Mouse (Mus musculus): ENCODE results near the gene Uck2. TPM values are rescaled to one million over a fixed set of nuclear protein-coding genes. Genes with fewer than 3 reads are reported as not detected.

Gene Uck2
- polyA plus RNA-seq, 1 experiment from 2014 or later: 52.5 TPM

- Histone ChIP-seq H3K9ac (peak overlapping the region; percentile 88; the same call in 1 of the 2 replicates), H3K27me3 (no peaks in the 10 kb centered on the region), H3K4me2 (peak overlapping the region; percentile 86), H3K36me3 (no peaks in the 10 kb centered on the region), H3K4me3 (peak overlapping the region; percentile 90), H3K4me1 (replicated peaks) (peaks cover 26% of the 10 kb centered on the region), H3K27ac (replicated peaks) (peak overlapping the region; percentile 97; the same call in 1 of the 2 replicates), H3K9me3 (no peaks in the 10 kb centered on the region)
- WGBS: 48% methylated on average over 5 of the region's 5 CpGs
- no peak for ATAC-seq (ENCODE audit: low FRiP score, low read depth)
Measured at GRCm38 (mm10) chr1:167282768-167283167, 2.4 kb downstream of the Uck2 start.

- ATAC-seq (ENCODE audit: low FRiP score, low read depth): no peak
- Histone ChIP-seq H3K4me1 (replicated peaks) (peaks cover 26% of the 10 kb centered on the region), H3K4me2 (peak overlapping the region; percentile 86), H3K36me3 (no peaks in the 10 kb centered on the region), H3K27me3 (no peaks in the 10 kb centered on the region), H3K9ac (no peak overlapping the region), H3K9me3 (no peaks in the 10 kb centered on the region), H3K4me3 (peak overlapping the region; percentile 8), H3K27ac (replicated peaks) (no peak overlapping the region)
- WGBS: 28% methylated on average over 3 of the region's 3 CpGs
Measured at GRCm38 (mm10) chr1:167282112-167282511, 3.0 kb downstream of the Uck2 start.

- no peak for ATAC-seq (ENCODE audit: low FRiP score, low read depth)
- H3K27ac ChIP-seq (replicated peaks): no peak overlapping the region
- H3K9ac ChIP-seq: no peak overlapping the region
- no peaks in the 10 kb centered on the region for H3K9me3 ChIP-seq
- no peak overlapping the region for H3K4me2 ChIP-seq
- 88% methylated on average over 10 of the region's 10 CpGs for WGBS
- peaks cover 18% of the 10 kb centered on the region for H3K4me1 ChIP-seq (replicated peaks)
- no peaks in the 10 kb centered on the region for H3K27me3 ChIP-seq
- no peaks in the 10 kb centered on the region for H3K36me3 ChIP-seq
- H3K4me3 ChIP-seq: no peak overlapping the region
Measured at GRCm38 (mm10) chr1:167280061-167280460, 5.1 kb downstream of the Uck2 start.

DNA sequence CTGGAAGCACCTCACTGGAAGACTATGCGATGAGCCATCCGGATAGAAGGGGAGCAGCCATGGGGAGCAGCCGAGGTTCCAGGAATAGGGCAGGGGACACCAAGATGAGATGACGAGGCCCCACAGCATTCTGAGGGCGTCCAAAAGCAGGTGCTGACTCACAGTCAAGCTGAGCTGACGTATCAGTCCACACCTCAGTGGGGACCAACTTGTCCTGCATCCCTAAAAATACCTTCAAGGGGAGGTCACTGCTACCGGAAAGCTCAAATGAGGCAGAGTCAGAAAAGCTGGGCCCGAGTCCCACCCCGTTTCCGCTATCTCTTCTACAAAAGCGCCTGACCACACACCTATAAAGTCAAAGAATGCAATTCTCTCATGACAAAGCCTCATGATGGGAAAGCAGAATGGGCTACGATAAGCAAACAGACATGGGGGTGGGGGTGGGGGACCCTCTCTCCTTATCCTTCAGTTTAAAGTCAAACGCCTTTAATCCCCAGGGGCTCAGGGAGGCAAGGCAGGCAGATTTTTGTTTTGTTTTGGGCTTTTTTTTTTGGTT, 5.9 kb downstream of the Uck2 start:
- no peak overlapping the region for H3K4me3 ChIP-seq
- H3K36me3 ChIP-seq: no peaks in the 10 kb centered on the region
- WGBS: 77% methylated on average over 13 of the region's 13 CpGs
- H3K4me2 ChIP-seq: no peak overlapping the region
- H3K27me3 ChIP-seq: no peaks in the 10 kb centered on the region
- no peak overlapping the region for H3K9ac ChIP-seq
- no peak for ATAC-seq (ENCODE audit: low FRiP score, low read depth)
- peaks cover 18% of the 10 kb centered on the region for H3K4me1 ChIP-seq (replicated peaks)
- no peaks in the 10 kb centered on the region for H3K9me3 ChIP-seq
- no peak overlapping the region for H3K27ac ChIP-seq (replicated peaks)

DNA sequence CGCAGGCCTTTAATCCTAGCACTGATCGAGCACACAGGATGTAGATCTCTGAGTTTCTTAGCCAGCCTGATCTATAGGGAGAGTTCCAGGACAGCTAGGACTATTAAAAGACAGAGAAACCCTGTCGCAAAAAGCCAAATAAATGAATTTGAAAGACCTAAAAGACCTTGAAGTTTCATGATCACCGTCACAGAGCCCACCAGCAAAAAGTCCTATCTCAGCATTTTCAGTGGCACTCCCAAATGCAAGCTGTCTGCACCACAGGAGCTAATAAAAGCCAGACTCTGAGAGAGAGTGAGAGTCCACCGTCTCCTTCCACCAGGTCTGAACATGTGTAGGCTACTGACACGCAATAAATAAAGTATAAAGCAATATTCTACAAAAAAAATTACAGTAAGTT, 6.7 kb downstream of the Uck2 start:
- Histone ChIP-seq H3K4me1 (replicated peaks) (peaks cover 27% of the 10 kb centered on the region), H3K27ac (replicated peaks) (no peak overlapping the region), H3K36me3 (no peaks in the 10 kb centered on the region), H3K9ac (no peak overlapping the region), H3K9me3 (no peaks in the 10 kb centered on the region), H3K27me3 (no peaks in the 10 kb centered on the region), H3K4me2 (no peak overlapping the region), H3K4me3 (no peak overlapping the region)
- WGBS: 74% methylated on average over 6 of the region's 6 CpGs
- ATAC-seq (ENCODE audit: low FRiP score, low read depth): no peak

- Histone ChIP-seq H3K36me3 (no peaks in the 10 kb centered on the region), H3K27ac (replicated peaks) (no peak overlapping the region), H3K4me3 (no peak overlapping the region), H3K9ac (no peak overlapping the region), H3K4me2 (no peak overlapping the region), H3K27me3 (no peaks in the 10 kb centered on the region), H3K9me3 (no peaks in the 10 kb centered on the region), H3K4me1 (replicated peaks) (peaks cover 35% of the 10 kb centered on the region)
- no peak for ATAC-seq (ENCODE audit: low FRiP score, low read depth)
- 86% methylated on average over 12 of the region's 12 CpGs for WGBS
Measured at GRCm38 (mm10) chr1:167274646-167275390, 10.3 kb downstream of the Uck2 start.

GRCm38 (mm10) chr1:167273380-167274163, 11.5 kb downstream of the Uck2 start:
- Histone ChIP-seq H3K9me3 (no peaks in the 10 kb centered on the region), H3K4me1 (replicated peaks) (peaks cover 38% of the 10 kb centered on the region), H3K27ac (replicated peaks) (no peak overlapping the region), H3K4me2 (no peak overlapping the region), H3K9ac (no peak overlapping the region), H3K27me3 (no peaks in the 10 kb centered on the region), H3K4me3 (no peak overlapping the region), H3K36me3 (no peaks in the 10 kb centered on the region)
- ATAC-seq (ENCODE audit: low FRiP score, low read depth): no peak
- WGBS: 63% methylated on average over 14 of the region's 14 CpGs

DNA sequence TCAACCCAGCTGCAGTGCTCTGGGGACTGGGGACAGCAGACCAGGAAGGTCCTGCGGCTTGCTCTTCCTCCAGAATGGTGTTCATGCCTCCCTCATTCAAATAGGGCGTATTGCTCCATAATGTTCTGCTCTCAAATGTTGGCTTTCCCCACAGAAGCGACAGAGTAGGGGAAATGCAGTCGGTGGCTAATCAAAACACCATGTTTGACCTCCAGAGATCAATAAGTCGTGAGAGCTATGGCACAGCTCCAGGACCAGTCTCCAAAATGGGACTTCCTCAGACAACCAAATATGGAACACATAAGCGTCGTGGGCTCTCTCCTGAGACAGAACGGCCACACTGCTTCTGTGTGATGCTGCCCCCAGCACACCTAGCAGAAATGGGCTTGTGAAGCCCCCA, 13.3 kb downstream of the Uck2 start:
- Histone ChIP-seq H3K27me3 (no peaks in the 10 kb centered on the region), H3K9ac (no peak overlapping the region), H3K4me3 (no peak overlapping the region), H3K36me3 (no peaks in the 10 kb centered on the region), H3K4me2 (no peak overlapping the region), H3K9me3 (no peaks in the 10 kb centered on the region), H3K4me1 (replicated peaks) (peaks cover 45% of the 10 kb centered on the region), H3K27ac (replicated peaks) (no peak overlapping the region)
- no peak for ATAC-seq (ENCODE audit: low FRiP score, low read depth)
- WGBS: 52% methylated on average over 8 of the region's 8 CpGs

- Histone ChIP-seq H3K27ac (replicated peaks) (peak overlapping the region; percentile 72; the same call in 1 of the 2 replicates), H3K4me3 (no peak overlapping the region), H3K9ac (no peak overlapping the region), H3K9me3 (no peaks in the 10 kb centered on the region), H3K4me2 (peak overlapping the region; percentile 58), H3K36me3 (no peaks in the 10 kb centered on the region), H3K27me3 (no peaks in the 10 kb centered on the region), H3K4me1 (replicated peaks) (peaks cover 45% of the 10 kb centered on the region)
- WGBS: 49% methylated on average over 4 of the region's 4 CpGs
- no peak for ATAC-seq (ENCODE audit: low FRiP score, low read depth)
Measured at GRCm38 (mm10) chr1:167271304-167271703, 13.8 kb downstream of the Uck2 start.

GRCm38 (mm10) chr1:167270342-167271111, 14.6 kb downstream of the Uck2 start:
- H3K27me3 ChIP-seq: no peaks in the 10 kb centered on the region
- peak overlapping the region; percentile 25 for H3K4me3 ChIP-seq
- peak; percentile 50 for ATAC-seq (ENCODE audit: low FRiP score, low read depth)
- WGBS: 4% methylated on average over 19 of the region's 19 CpGs
- no peaks in the 10 kb centered on the region for H3K9me3 ChIP-seq
- H3K27ac ChIP-seq (replicated peaks): peak overlapping the region; percentile 72
- H3K4me2 ChIP-seq: peak overlapping the region; percentile 58
- H3K36me3 ChIP-seq: no peaks in the 10 kb centered on the region
- H3K9ac ChIP-seq: peak overlapping the region; percentile 16; the same call in 1 of the 2 replicates
- H3K4me1 ChIP-seq (replicated peaks): peaks cover 45% of the 10 kb centered on the region

DNA sequence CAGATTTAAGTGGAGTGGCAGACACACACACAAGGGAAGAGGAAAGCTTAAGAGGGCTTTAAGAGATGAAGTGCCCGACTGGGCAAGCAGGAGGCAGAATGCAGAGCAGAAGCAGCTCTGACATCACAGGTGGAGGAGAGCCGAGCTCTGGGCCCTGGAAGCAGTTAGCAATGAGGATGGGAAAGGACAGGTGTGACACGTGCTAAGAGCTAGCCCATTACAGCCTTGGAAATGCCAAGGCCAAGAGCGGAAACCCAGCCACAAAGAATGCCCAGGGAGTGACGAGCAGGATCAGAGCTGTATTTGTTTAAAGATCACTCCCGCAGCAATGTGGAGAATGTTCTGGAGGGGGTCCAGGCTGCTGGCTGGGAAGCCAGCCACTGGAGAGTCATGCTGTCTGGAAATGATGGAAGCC, 15.3 kb downstream of the Uck2 start:
- 9% methylated on average over 6 of the region's 6 CpGs for WGBS
- Histone ChIP-seq H3K27ac (replicated peaks) (peak overlapping the region; percentile 72), H3K9ac (0 out of 2 replicates have a peak overlapping the region, but pooled peaks have one; percentile 16), H3K4me1 (replicated peaks) (peaks cover 45% of the 10 kb centered on the region), H3K27me3 (no peaks in the 10 kb centered on the region), H3K9me3 (no peaks in the 10 kb centered on the region), H3K36me3 (no peaks in the 10 kb centered on the region), H3K4me3 (no peak overlapping the region), H3K4me2 (peak overlapping the region; percentile 58)
- peak; percentile 43 for ATAC-seq (ENCODE audit: low FRiP score, low read depth)
